Mouse (Mus musculus): ENCODE results near the gene 9130213A22Rik. TPM values are rescaled to one million over a fixed set of nuclear protein-coding genes. Genes with fewer than 3 reads are reported as not detected.

9130213A22Rik gene
- total RNA-seq, 2 experiments from 2014 or later = 0.21 TPM; not detected in 1

DNA sequence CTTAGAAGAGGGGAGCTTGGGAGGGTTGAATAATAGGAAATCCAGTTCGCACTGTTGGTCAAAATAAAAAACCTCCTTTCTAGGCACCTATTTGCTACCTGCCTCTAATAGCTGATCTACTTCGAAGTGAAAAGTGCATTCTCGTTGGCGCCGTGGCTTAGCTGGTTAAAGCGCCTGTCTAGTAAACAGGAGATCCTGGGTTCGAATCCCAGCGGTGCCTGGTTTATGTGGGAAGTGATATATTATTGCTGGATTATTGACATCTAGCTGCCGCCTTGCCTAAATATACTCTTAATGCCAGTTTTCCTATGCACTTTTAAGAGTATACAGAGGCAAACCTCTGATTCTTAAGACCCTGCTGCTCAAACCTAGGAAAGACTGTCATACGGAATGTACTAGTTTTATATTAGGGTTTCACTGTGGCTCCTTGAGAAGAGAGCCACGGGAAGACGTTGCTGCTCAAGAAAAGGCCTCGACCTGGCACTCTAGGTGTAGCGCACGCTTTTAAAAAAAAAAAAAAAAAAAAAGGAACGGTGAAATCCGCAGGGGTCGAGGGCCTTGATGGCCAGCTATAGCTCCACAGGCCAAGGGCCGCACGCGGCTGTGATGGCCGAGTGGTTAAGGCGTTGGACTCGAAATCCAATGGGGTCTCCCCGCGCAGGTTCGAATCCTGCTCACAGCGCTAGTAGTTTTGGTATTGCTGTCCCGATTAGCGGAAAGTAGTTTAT lies 11.9 kb downstream of the 9130213A22Rik start:
- peak; percentile 78 for DNase-seq (ENCODE audit: low spot score)
- intact Hi-C loops (cut with DNase I) = loop anchor here (1.0 kb wide), 1 partner anchor 8 kb away; no protein-coding TSS in a partner anchor

DNA sequence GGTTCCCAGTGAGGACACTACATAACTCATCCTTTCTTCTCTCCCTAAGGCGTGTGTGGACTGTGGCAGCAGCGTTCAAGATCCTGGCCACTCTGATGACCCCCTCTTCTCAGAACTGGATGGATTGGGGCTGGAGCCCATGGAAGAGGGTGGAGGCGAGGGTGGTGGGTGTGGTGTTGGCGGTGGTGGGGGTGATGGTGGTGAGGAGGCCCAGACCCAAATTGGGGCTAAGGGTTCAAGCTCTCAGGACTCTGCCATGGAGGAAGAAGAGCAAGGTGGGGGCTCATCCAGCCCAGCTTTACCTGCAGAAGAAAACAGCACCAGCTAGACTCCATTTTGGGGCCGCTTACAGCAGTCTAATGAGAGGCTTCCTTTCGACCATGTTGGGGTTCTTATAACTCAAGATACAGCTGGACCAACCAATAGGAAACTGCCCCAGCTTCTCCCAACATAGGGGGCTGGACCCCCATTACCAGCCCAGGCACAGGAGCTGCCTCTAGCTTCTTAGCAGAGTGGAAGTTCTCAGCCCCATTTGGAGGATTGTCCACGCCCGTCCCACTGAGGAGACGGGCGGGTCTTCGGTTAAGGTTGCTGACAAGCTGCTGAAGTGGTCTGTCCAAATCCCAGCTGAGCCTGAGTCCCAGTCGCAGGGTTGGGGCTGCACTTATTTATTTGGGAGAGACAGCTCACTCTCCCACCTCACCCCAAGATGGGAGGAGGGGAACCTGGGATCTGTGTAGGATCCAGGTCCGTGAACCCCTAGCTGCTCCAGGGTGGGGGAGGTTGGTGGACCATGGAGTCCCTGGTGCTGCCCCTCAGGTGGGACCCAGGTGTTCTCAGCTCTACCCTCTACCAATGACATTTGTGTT lies 13.1 kb downstream of the 9130213A22Rik start:
- no peak for DNase-seq (ENCODE audit: low spot score)
- intact Hi-C loops (cut with DNase I) = no loop called here

DNA sequence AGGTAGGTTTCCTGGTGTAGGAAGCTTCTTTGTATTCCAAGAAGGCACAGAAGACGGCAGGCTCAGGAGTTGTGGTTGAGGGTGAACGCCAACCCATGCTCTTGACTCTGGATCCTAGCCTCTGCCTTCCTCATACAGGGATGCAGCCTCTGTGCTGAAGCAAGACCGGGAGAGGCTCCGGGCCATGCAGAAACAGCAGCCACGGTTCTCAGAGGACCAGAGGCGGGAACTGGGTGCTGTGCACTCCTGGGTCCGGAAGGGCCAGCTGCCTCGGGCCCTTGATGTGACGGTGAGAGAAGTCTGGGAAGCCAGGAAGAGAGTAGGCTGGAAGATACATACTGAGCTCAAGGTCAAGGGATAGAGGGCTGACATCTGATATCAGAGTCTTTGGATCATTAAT lies 14.2 kb downstream of the 9130213A22Rik start:
- intact Hi-C loops (cut with DNase I) = no loop called here

DNA sequence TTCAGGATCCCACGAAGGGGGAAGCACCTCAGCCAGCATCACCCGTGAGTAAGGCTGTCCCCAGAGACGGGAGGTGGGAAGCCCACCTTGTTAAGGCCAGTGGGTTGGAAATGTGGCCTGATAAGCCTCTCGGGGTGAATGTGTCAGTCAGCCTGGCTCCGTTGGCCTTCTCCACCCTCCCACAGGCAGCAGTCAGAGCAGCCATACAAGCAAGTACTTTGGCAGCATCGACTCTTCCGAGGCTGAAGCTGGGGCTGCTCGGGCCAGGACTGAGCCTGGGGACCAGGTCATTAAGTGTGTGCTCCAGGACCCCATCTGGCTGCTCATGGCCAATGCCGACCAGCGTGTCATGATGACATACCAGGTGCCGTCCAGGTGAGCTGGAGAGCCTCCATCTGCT lies 14.7 kb downstream of the 9130213A22Rik start:
- no peak for DNase-seq (ENCODE audit: low spot score)
- intact Hi-C loops (cut with DNase I) = no loop called here

More for the DNA sequence above, 14.2 kb downstream of the 9130213A22Rik start:
- no peak for DNase-seq (ENCODE audit: low spot score)

DNA sequence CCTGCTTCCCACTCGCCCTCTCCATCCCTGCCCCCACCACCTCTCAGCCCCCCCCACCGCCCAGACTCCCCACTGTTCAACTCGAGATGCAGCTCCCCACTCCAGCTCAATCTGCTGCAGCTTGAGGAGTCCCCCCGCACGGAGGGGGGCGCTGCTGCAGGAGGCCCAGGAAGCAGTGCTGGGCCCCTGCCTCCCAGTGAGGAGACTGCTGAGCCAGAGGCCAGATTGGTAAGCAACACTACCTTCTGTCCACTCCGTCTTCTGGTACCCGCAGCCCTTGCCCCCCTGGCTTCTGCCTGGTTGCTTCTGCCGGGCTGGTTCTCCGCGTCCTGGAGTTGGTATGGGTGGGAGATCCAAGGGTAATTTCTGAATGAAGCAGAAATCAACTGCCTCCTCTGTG lies 15.5 kb downstream of the 9130213A22Rik start:
- DNase-seq (ENCODE audit: low spot score) = no peak
- intact Hi-C loops (cut with DNase I) = no loop called here

DNA sequence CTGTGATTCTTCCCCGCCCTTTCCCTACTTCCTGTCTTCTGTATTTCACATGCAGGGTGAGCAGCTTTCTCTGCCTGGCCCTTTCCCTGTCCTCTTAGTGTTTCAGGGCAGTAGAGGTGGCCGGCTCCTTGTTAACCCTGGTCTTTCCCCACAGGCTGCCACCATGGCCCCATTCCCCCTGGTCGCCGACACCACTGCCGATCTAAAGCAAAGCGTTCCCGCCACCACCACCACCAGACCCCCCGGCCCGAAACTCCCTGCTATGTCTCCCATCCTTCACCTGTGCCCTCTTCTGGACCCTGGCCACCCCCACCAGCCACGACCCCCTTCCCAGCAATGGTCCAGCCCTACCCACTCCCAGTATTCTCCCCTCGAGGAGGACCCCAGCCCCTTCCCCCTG lies 16.1 kb downstream of the 9130213A22Rik start:
- intact Hi-C loops (cut with DNase I) = no loop called here
- DNase-seq (ENCODE audit: low spot score) = no peak

DNA sequence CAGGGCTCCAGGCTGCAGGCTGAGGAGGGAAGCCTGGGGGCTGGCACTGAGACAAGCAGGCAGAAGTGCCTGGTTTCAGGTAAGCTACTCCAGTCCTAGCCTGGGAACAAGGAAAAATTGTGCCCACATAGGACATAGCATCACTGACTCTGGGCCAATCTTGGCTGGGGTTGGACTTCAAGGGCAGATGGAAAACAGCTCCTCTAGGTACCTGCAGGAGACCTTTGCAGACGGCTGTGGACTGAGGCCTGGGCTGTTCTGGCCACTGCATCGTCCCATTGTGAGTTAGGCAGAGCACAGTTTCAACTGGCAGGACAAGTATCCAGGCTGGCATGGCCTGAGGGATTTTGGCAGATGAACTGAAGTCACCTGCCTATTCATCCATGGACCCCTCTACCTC lies 16.6 kb downstream of the 9130213A22Rik start:
- no peak for DNase-seq (ENCODE audit: low spot score)
- intact Hi-C loops (cut with DNase I) = no loop called here

DNA sequence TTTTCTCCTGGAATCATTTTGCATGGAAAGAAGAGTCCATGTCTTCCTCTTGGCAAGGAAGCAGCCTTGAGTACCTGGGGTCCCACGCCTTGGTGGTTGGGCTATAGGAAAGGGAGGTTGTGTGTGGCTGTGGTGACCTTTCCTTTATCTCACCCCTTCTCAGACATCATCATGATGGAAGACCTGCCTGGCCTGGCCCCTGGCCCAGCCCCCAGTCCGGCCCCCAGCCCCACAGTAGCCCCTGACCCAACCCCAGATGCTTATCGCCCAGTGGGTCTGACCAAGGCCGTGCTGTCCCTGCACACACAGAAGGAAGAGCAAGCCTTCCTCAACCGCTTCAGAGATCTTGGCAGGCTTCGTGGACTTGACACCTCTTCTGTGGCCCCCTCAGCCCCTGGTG lies 17.2 kb downstream of the 9130213A22Rik start:
- intact Hi-C loops (cut with DNase I) = no loop called here
- no peak for DNase-seq (ENCODE audit: low spot score)

DNA sequence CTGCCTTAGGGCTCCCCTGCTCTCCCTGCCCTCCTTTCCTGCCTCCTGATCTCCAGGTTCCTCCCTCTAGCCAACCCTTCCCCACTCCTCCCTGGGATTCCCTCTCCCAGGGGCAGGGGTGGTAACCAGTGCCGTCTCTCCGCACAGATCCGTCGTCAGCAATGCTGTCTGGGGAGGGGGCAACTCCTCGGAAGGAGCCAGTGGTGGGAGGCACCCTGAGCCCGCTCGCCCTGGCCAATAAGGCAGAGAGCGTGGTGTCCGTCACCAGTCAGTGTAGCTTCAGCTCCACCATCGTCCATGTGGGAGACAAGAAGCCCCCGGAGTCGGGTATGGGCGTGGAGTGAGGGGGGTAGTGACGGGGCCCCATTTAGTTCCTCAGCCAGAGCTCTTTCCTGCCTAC lies 17.9 kb downstream of the 9130213A22Rik start:
- intact Hi-C loops (cut with DNase I) = no loop called here
- no peak for DNase-seq (ENCODE audit: low spot score)

DNA sequence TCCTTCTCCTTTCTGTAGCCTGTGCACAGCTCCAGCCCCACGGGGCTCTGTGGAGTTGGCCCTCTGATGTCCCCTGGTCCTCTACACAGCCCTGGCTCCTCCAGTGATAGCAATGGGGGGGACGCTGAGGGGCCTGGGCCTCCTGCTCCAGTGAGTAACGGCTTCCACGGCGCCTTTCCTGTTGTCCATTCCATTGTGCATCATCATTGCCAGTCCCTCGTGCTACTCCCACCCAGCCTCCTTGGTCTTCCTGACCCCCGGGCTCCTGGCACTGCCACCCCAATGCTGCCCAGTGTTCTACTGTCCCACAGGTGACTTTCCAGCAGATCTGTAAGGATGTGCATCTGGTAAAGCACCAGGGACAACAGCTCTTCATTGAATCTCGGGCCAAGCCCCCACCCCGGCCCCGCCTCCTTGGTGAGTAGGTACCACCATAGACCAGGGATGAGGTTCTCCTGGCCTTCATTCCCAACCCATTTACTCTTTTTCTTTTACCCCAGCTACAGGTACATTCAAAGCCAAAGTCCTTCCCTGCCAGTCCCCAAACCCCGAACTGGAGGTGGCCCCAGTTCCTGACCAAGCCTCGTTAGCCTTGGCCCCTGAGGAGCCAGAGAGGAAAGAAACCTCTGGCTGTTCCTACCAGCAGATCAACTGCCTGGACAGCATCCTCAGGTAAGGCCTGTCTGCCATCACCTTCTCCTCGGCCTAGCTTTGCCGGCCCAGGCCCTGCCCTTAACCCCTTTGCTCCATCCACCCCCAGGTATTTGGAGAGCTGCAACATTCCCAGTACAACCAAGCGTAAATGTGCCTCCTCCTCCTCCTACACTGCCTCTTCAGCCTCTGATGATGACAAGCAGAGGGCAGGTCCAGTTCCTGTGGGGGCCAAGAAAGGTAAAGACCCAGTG lies 18.6 kb downstream of the 9130213A22Rik start:
- no peak for DNase-seq (ENCODE audit: low spot score)

DNA sequence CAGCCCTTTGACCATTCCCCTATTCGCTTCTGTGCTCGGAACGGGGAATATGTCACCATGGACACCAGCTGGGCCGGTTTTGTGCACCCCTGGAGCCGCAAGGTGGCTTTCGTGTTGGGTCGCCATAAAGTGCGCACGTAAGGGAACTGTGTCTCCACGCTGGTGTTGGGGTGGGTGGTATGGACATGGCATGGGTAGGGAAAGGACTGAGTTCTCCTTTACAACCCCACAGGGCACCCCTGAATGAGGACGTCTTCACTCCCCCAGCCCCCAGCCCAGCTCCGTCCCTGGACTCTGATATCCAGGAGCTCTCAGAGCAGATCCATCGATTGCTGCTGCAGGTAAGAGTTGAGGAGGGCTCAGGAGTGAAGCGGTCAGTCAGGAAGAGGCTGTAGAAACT lies 19.3 kb downstream of the 9130213A22Rik start:
- no peak for DNase-seq (ENCODE audit: low spot score)
- intact Hi-C loops (cut with DNase I) = loop anchor here (2.0 kb wide), 1 partner anchor 14 kb away; no protein-coding TSS in a partner anchor

More for the DNA sequence above, 18.6 kb downstream of the 9130213A22Rik start:
- intact Hi-C loops (cut with DNase I) = loop anchor here (2.0 kb wide), 1 partner anchor 13 kb away; no protein-coding TSS in a partner anchor

DNA sequence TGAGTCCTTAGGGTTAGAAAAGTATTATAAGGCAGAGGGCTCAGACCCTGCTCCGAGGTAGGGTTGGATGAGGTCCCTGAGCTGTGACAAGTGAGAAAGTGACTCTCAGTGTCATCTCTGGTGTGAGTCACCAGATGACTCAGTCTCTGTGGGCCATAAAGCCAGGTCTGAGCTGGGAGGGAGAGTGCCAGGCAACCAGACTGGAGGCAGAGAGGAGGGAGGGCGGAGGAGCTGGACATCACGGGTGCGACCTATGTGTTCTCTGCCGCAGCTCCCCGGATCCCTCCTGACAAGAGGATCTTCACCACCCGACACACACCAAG lies 20.0 kb downstream of the 9130213A22Rik start:
- no peak for DNase-seq (ENCODE audit: low spot score)
- intact Hi-C loops (cut with DNase I) = loop anchor here (1.0 to 2.0 kb wide), 2 partner anchors 8 to 14 kb away; no protein-coding TSS in a partner anchor

DNA sequence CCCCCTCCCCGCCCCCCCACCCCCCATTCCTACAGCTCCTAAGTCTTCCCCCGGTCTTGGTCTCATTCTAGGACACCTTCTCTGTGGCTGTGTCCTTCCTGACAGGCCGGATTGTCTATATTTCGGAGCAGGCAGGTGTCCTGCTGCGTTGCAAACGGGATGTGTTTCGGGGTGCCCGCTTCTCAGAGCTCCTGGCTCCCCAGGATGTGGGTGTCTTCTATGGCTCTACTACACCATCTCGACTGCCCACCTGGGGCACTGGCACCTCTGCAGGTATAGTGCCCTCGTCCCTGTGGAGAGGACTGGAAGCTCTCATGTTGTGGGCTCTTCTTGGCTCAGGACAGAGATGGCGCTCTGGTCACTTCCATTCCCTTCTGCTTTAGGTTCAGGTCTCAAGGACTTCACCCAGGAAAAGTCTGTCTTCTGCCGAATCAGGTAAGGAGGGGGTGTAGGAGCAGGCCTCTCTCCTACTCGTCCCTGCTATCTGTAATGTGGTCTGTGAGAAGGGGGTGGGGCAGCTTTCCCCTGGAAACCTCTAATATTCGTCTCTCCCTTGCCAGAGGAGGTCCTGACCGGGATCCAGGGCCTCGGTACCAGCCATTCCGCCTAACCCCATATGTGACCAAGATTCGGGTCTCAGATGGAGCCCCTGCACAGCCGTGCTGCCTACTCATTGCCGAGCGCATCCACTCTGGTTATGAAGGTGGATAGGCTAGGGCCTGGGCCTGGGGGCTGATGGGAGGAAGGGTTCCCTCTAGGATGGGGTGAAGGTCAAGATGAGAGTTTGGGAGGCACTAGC lies 20.6 kb downstream of the 9130213A22Rik start:
- intact Hi-C loops (cut with DNase I) = loop anchor here (1.0 to 2.0 kb wide), 2 partner anchors 8 to 15 kb away; no protein-coding TSS in a partner anchor
- no peak for DNase-seq (ENCODE audit: low spot score)

DNA sequence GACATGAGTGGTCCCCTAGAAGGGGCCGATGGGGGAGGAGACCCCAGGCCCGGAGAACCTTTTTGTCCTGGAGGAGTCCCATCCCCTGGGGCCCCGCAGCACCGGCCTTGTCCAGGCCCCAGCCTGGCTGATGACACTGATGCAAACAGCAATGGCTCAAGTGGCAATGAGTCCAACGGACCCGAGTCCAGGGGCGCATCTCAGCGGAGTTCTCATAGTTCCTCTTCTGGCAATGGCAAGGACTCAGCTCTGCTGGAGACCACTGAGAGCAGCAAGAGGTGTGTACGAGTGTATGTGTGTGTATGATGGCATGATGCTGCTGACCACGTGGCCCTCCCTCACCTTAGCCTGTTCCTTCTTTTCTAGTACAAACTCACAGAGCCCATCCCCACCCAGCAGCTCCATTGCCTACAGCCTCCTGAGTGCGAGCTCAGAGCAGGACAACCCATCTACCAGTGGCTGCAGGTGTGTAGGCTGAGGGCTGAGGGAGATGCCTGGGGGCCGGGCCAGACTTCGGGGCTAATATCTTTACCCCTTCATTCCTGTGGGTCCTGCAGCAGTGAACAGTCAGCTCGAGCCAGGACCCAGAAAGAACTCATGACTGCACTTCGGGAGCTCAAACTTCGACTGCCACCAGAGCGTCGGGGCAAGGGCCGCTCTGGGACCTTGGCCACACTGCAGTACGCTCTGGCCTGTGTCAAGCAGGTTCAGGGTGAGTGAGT lies 21.6 kb downstream of the 9130213A22Rik start:
- DNase-seq (ENCODE audit: low spot score) = no peak
- intact Hi-C loops (cut with DNase I) = no loop called here

DNA sequence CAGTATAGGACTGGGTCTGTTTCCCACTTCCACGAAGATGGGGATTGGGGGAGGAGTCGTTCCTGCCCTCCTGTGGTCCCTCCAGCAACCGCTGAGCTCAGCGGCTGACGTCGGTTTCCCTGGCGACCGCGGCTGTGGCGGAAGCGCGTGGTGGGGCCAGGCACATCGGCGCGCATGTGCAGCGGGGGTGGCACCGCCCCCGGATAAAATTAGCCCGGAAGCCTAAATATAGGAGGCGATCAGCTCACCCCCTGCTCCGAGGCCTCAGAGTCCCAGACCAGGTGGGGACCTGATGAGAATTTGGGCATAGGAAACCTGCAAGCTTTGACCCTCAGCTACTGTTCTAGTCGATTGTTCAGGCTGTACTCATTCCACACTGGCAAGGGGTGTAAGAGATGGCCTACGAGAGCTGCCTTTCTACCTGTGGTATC lies 22.5 kb downstream of the 9130213A22Rik start:
- DNase-seq (ENCODE audit: low spot score) = peak; percentile 96
- intact Hi-C loops (cut with DNase I) = loop anchor here (5.0 kb wide), 1 partner anchor 297 kb away; the partner anchor contains the start of genes Cyb5d1, Naa38 and Tmem88

DNA sequence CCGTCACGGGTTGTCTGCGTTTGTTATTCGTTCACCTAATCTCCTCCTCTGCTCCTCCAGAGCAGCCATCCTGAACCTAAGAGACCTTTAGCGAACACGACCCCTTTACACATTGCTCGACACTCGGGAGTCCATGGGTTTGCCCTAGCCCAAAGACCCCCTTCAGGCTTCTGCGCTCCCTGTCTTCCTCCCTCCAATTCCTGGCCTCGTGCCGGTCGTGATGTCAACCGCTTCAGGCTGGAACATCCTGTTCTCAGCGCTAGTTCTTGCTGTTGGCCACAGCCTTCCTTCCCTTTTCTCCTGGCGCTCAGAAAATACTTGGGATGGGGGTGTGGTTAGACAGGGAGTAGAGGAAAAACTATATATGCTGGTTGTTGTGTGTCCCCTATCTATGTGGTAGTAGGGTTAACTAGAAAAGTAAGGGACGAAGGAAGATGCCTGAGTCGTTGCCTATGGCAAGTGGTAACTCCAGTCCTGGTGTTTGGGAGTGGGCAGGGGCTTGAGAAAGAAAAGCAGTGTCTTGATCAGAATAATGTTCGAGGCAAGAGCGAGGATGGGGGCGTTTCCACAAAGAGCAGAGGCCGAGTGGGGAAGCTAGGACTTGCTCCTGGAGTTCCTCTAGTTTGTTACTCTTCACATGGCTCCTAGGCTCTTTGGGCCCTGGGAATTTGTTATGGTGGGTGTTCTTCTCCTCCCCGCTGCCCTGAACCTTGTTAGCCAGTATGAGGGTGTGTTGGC lies 23.0 kb downstream of the 9130213A22Rik start:
- intact Hi-C loops (cut with DNase I) = loop anchor here (5.0 kb wide), 1 partner anchor 298 kb away; the partner anchor contains the start of genes Cyb5d1, Naa38 and Tmem88
- DNase-seq (ENCODE audit: low spot score) = peak; percentile 84

DNA sequence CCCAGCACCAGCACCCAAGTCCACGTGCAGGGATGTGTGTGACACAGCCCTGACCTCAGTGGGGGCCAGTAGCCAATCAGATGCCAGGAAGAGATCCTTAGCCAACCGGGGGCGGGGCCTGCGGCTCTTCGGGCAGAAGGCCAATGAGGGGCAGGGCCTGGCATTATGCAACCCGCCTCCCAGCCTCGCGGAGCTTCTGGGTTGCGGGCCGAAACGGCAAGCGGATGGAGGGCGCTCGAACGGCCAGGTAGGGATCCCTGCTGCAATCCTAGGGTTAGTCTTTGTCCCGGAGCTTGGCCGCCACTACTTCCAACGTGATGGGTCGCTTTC lies 23.7 kb downstream of the 9130213A22Rik start:
- intact Hi-C loops (cut with DNase I) = loop anchor here (5.0 kb wide), 1 partner anchor 299 kb away; the partner anchor contains the start of genes Cyb5d1, Naa38 and Tmem88
- DNase-seq (ENCODE audit: low spot score) = peak; percentile 98
